Mouse (Mus musculus): ENCODE data around the gene Rgs7bp.

GRCm38 (mm10) chr13:105028276-105028675 lies 26.5 kb downstream of the Rgs7bp start:
- no peak for TF ChIP-seq CTCF (IDR thresholded peaks at IDR 0.05; ENCODE audit: control insufficient read depth, insufficient read depth, insufficient replicate concordance, low read depth, low read length)
- TF ChIP-seq POLR2A (IDR thresholded peaks at IDR 0.05; ENCODE audit: control insufficient read depth, low read depth, low read length), result no peak

All from testis, adult 2 months (tissue).